Mouse (Mus musculus) spleen, adult 18-20 months (tissue): ENCODE measurements around the gene Kcnj5.

Experiments used
- DNase-seq, 2 experiments: peaks; one replicate each; pipeline ENCODE4 v3.0.0; 2022; ENCODE audit warnings: mixed read lengths in 2 of 2

Gene Kcnj5

GRCm38 (mm10) chr9:32344051-32344450 lies at the start of gene Kcnj5:
Gene Kcnj5, minus strand, starts transcription at chr9:32344350.
- DNase-seq, result no peak

GRCm38 (mm10) chr9:32392716-32393115 lies 48.6 kb upstream of the Kcnj5 start:
- no peak for DNase-seq

- no peak for DNase-seq
Measured at GRCm38 (mm10) chr9:32391701-32392100, 47.6 kb upstream of the Kcnj5 start.

- peak; percentile 69 to 71 for DNase-seq
Measured at GRCm38 (mm10) chr9:32391092-32391491, 46.9 kb upstream of the Kcnj5 start.

GRCm38 (mm10) chr9:32388120-32388519 lies 44.0 kb upstream of the Kcnj5 start:
- no peak for DNase-seq

GRCm38 (mm10) chr9:32384906-32385305 lies 40.8 kb upstream of the Kcnj5 start:
- DNase-seq, result no peak

- DNase-seq, result no peak
Measured at GRCm38 (mm10) chr9:32376863-32377590, 32.9 kb upstream of the Kcnj5 start.

GRCm38 (mm10) chr9:32376031-32376430 lies 31.9 kb upstream of the Kcnj5 start:
- DNase-seq, result no peak

GRCm38 (mm10) chr9:32373656-32374055 lies 29.5 kb upstream of the Kcnj5 start:
- DNase-seq, result no peak

GRCm38 (mm10) chr9:32372202-32372601 lies 28.1 kb upstream of the Kcnj5 start, which contains the start of gene Kcnj1:
Gene Kcnj1, plus strand, starts transcription at chr9:32372493.
- no peak for DNase-seq

GRCm38 (mm10) chr9:32369388-32369787 lies 25.2 kb upstream of the Kcnj5 start:
- DNase-seq, result no peak

- no peak for DNase-seq
Measured at GRCm38 (mm10) chr9:32368812-32369211, 24.7 kb upstream of the Kcnj5 start.

GRCm38 (mm10) chr9:32360770-32361169 lies 16.6 kb upstream of the Kcnj5 start:
- no peak for DNase-seq

GRCm38 (mm10) chr9:32350332-32350731 lies 6.2 kb upstream of the Kcnj5 start:
- DNase-seq, result peak; percentile 33 to 76

- no peak for DNase-seq
Measured at GRCm38 (mm10) chr9:32349344-32349743, 5.2 kb upstream of the Kcnj5 start.

GRCm38 (mm10) chr9:32348096-32348495 lies 3.9 kb upstream of the Kcnj5 start:
- no peak for DNase-seq

- DNase-seq, result no peak
Measured at GRCm38 (mm10) chr9:32344489-32344888, 339 bp upstream of the Kcnj5 start.

- DNase-seq, result no peak
Measured at GRCm38 (mm10) chr9:32342929-32343328, 1.2 kb downstream of the Kcnj5 start.

GRCm38 (mm10) chr9:32340831-32341230 lies 3.3 kb downstream of the Kcnj5 start:
- DNase-seq, result no peak

- peak in 1 of 2 experiments; percentile 22 for DNase-seq
Measured at GRCm38 (mm10) chr9:32335389-32336150, 8.6 kb downstream of the Kcnj5 start.

GRCm38 (mm10) chr9:32331162-32331561 lies 13.0 kb downstream of the Kcnj5 start:
- DNase-seq, result no peak

GRCm38 (mm10) chr9:32328777-32329176 lies 15.4 kb downstream of the Kcnj5 start:
- no peak for DNase-seq

- DNase-seq, result no peak
Measured at GRCm38 (mm10) chr9:32323610-32324009, 20.5 kb downstream of the Kcnj5 start.

GRCm38 (mm10) chr9:32320167-32320566 lies 24.0 kb downstream of the Kcnj5 start:
- no peak for DNase-seq
